Mouse (Mus musculus) neural tube, embryonic 13.5 days (tissue): ENCODE results near the gene Gsx1. TPM values are rescaled to one million over a fixed set of nuclear protein-coding genes. Genes with fewer than 3 reads are reported as not detected.

ENCODE experiments used
- ATAC-seq: fragments of 200-750 bp; cut with Nextera tagmentation; 2 replicates; pipeline ENCODE4 v1.8.0; 2017; ENCODE audit warnings: low read depth, mild to moderate bottlenecking, moderate TSS enrichment, moderate library complexity
- H3K27ac ChIP-seq: fragments of 300-500 bp; sonication (generic); replicated peaks from 2 replicates; pipeline ENCODE4 v1.5.1; 2015; ENCODE audit warnings: moderate library complexity, mild to moderate bottlenecking, inconsistent platforms
- H3K27me3 ChIP-seq: fragments of 300-500 bp; sonication (generic); 2 replicates; pipeline ENCODE4 v1.6.1; 2015; ENCODE audit warnings: mild to moderate bottlenecking, inconsistent platforms
- H3K36me3 ChIP-seq: fragments of 300-500 bp; sonication (generic); 2 replicates; pipeline ENCODE4 v1.6.1; 2015; ENCODE audit warnings: mild to moderate bottlenecking, inconsistent platforms
- H3K4me1 ChIP-seq: fragments of 300-500 bp; sonication (generic); replicated peaks from 2 replicates; pipeline ENCODE4 v1.6.1; 2015; ENCODE audit warnings: inconsistent platforms
- H3K4me2 ChIP-seq: fragments of 300-500 bp; sonication (generic); 2 replicates; pipeline ENCODE4 v1.6.1; 2015; ENCODE audit warnings: inconsistent platforms, mild to moderate bottlenecking, moderate library complexity
- H3K4me3 ChIP-seq: fragments of 300-500 bp; sonication (generic); 2 replicates; pipeline ENCODE4 v1.5.1; 2015; ENCODE audit warnings: mild to moderate bottlenecking, inconsistent platforms
- H3K9ac ChIP-seq: fragments of 300-500 bp; sonication (generic); 2 replicates; pipeline ENCODE4 v1.6.1; 2015; ENCODE audit warnings: moderate library complexity, mild to moderate bottlenecking, inconsistent platforms
- H3K9me3 ChIP-seq: fragments of 300-500 bp; sonication (generic); 2 replicates; pipeline ENCODE4 v1.6.1; 2016; ENCODE audit warnings: inconsistent platforms
- WGBS: fragments of 180-500 bp; shearing (Covaris S2); methylation state at CpG from one replicate; pipeline ENCODE4 v1.1.7; 2015; 5-methylcytosine and 5-hydroxymethylcytosine counted together
- polyA plus RNA-seq: library from polyadenylated mRNA; unstranded; fragments of >200 nt; fragmentation: Nextera tagmentation; extraction: Ambion mirVana; gene quantifications from 2 replicates; pipeline ENCODE4 v1.2.1, GENCODE M21; 2015

Gene Gsx1
- polyA plus RNA-seq, 1 experiment from 2014 or later: 5.3 TPM

GRCm38 (mm10) chr5:147227354-147228112 lies 39.0 kb downstream of the Gsx1 start:
- 18% methylated on average over 25 of the region's 25 CpGs for WGBS
- ATAC-seq: peak; percentile 86

GRCm38 (mm10) chr5:147235406-147236309 lies 47.2 kb downstream of the Gsx1 start:
- H3K4me1 ChIP-seq: no peaks in the 10 kb centered on the region
- no peaks in the 10 kb centered on the region for H3K36me3 ChIP-seq
- H3K9ac ChIP-seq: no peak overlapping the region
- WGBS: 49% methylated on average over 21 of the region's 21 CpGs
- H3K27me3 ChIP-seq: 0 out of 2 replicates have a peak, but pooled peaks cover 3% of the 10 kb centered on the region
- H3K27ac ChIP-seq: no peak overlapping the region
- no peak for ATAC-seq
- no peak overlapping the region for H3K4me2 ChIP-seq
- no peaks in the 10 kb centered on the region for H3K9me3 ChIP-seq
- H3K4me3 ChIP-seq: no peak overlapping the region

More at GRCm38 (mm10) chr5:147227354-147228112, 39.0 kb downstream of the Gsx1 start:
- Histone ChIP-seq H3K27me3 (peaks cover 47% of the 10 kb centered on the region), H3K27ac (no peak overlapping the region), H3K36me3 (no peaks in the 10 kb centered on the region), H3K9ac (no peak overlapping the region), H3K4me1 (peaks cover 29% of the 10 kb centered on the region), H3K9me3 (no peaks in the 10 kb centered on the region), H3K4me2 (no peak overlapping the region), H3K4me3 (no peak overlapping the region)

Other genes starting within 250 kb of the Gsx1 start
- 104 and 110 TPM in 2 replicates for gene Gtf3a, start 240.0 kb upstream of the Gsx1 start, polyA plus RNA-seq
- gene Mtif3, start 224.9 kb upstream of the Gsx1 start, polyA plus RNA-seq: 28.9 and 31.7 TPM in 2 replicates
- gene Lnx2, start 112.1 kb upstream of the Gsx1 start, polyA plus RNA-seq: 6.9 and 7.4 TPM in 2 replicates
- 94.7 and 109 TPM in 2 replicates for gene Polr1d, start 111.6 kb upstream of the Gsx1 start, polyA plus RNA-seq
- gene Pdx1, start 81.3 kb downstream of the Gsx1 start, polyA plus RNA-seq: not detected in 2 replicates
- gene Cdx2, start 118.6 kb downstream of the Gsx1 start, polyA plus RNA-seq: not detected in 2 replicates
- gene Urad, start 133.7 kb downstream of the Gsx1 start, polyA plus RNA-seq: not detected in 2 replicates
- gene Flt3, start 211.8 kb downstream of the Gsx1 start, polyA plus RNA-seq: 0.64 and 0.95 TPM in 2 replicates
- 63.1 and 69.1 TPM in 2 replicates for gene Pan3, start 241.5 kb downstream of the Gsx1 start, polyA plus RNA-seq